Mouse (Mus musculus) frontal cortex, postnatal 10 days (tissue): ENCODE data around the gene Col27a1.

Source experiments
- DNase-seq, 2 experiments: peaks; one replicate each; pipeline ENCODE4 v3.0.0; 2022; ENCODE audit warnings: low spot score in 2 of 2, mixed read lengths in 1 of 2

Gene Col27a1

DNA sequence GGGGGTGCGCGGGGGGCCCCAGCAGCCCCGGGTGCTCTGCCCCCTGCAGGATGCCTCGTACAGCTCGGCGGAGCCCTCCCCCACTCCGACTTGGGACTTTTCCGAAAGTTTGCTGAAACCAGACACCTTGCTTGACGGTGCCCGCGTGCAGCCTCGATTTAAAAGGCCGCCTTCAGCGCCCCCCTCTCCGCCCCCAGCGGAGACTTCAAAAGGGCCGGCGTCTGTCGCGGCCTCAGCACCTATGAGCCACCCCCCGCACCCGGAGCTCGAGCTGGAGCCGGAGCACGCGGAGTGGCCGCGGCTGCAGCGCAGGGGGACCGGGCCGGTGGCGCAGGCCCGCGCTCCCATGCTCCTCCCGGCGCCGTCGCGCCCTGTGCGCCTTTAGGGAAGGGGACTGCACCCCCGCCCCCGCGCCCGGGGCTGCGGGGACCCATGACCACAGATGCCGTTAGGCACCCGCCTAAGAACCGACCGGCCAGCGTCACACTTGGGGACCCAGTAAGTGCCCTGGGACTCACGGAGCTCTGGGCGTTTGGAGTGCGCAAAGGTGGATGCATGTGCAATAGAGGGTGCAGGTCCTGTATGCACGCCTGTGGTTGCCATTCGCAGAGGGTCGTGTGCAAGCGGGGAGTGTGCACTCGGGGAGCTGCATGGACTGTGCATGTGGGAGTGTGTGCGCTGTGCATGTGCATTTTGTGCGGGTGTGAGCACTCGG lies at the start of gene Col27a1:
TSS of gene Col27a1 (plus strand) at position 98 of the 715 bp plus-strand sequence.
- DNase-seq: no peak

DNA sequence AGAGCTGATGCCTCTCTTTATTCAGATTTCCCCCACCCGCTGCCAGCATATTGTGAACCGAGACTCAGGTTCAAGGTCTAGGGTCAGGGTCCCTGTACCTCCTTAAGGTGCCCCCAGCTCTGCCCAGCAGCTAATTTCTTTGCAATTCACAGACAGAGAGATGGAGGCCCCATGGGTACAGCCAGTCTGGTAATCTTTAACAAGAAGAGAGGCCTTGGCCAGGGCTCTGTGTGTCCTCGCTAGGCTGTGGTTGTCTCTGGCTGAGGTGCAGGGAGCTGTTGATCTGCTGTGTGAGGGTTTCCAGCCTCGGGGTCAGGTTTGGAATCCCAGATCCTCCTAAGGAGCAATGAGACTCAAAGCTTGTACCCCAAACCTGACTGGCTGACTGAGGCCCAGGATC lies 48.2 kb upstream of the Col27a1 start:
- DNase-seq: no peak

DNA sequence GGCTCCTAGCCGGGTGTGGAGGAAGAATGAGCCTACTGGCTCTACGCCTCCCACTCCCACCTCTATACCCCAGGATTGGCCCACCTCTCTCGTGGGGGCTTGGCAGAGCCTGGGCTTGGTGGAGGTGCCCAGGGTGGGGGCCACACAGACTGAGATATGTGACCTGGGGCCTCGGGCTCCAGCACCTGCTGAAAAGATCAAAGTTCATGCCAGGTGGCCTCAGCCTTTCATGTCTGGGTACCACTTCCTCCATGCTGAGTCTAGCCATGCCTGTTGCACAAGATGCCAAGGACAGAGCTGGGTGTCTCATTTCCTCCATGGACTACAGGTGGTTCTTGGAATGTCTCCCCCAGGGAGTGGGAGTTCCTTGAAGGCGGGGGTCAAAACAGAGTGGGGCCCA lies 47.5 kb upstream of the Col27a1 start:
- DNase-seq: no peak

GRCm38 (mm10) chr4:63170061-63170460 lies 43.7 kb upstream of the Col27a1 start:
- no peak for DNase-seq

GRCm38 (mm10) chr4:63171122-63171521 lies 42.7 kb upstream of the Col27a1 start:
- DNase-seq: no peak

- DNase-seq: no peak
These were observed 41.7 kb upstream of the Col27a1 start, which contains the start of gene Kif12 for GRCm38 (mm10) chr4:63171969-63172685. Kif12 (minus strand) TSS chr4:63172131.

DNA sequence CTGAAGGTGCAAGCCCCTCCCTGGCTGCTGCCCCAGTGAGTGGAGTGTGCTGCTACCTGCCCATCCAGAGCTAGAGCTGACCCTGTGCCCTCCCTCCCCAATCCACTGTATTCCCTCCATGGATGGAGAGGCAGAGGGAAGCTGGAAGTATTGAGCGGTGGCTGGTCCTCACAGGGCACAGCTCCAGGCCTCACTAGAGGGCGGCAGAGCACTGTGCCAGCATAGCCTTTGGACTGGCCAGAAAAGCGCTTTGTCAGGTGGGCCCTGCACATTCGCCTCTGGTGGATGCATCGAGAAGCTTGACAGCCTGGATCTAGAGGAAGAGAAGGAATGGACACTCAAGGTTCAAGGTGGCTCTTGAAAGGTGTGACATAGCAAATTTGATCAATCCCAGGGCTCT lies 32.2 kb upstream of the Col27a1 start:
- DNase-seq: peak; percentile 16 to 67

- DNase-seq: peak in 1 of 2 experiments; percentile 10
These were observed 27.4 kb upstream of the Col27a1 start for GRCm38 (mm10) chr4:63186281-63186870.

DNA sequence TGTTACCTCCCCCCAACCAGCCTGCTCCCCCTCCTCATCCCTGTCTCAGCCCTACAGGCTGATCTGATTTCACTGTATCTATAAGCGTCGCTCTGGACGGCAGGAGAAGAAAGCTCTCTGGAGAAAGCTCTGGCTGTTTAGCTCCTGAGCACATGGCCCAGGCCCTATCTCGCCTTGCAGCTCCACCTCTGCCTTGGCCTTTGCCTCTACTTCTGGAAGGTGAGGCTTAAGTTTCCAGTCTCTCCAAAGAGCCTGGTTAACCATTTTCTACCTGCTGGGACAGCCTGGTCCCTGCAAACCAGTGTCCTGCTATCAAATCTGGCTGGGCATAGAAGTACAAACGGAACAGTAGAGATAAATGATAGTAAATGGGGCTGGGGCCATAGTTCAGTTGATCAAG lies 22.2 kb upstream of the Col27a1 start:
- DNase-seq: no peak

DNA sequence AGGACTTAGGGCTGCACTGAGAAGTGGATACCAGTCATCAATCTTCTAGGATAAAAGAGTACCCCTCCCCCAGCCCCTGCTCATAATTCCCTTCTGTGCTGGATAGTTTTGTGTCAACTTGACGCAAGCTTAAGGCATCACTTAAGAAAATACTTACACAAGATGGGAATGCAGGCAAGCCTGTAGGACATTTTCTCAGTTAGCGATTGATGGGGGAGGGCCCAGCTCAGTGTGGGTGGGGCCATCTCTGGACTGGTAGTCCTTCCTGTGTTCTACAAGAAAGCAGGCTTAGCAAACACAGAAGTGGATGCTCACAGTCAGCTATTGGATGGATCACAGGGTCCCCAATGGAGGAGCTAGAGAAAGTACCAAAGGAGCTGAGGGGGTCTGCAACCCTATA lies 19.4 kb upstream of the Col27a1 start:
- no peak for DNase-seq

DNA sequence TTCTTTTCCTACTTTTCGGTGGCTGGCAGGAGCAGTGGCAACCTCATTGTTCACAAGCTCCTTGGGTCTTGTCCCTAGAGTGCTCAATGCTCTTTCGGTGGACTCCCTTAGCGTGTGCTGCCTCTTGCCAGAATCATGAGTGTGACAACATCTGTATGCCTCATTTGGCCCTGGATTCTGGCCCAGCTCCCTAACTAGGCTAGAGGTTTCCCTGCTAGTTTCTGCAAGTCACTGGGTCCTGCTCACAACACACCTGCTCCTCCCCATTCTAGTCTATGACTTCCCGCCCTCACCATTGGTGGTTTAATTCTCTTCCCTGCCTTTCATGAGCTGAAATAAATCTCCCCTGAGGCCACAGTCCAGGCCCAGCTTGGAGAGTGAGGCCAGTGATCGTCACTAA lies 14.4 kb upstream of the Col27a1 start:
- no peak for DNase-seq

DNA sequence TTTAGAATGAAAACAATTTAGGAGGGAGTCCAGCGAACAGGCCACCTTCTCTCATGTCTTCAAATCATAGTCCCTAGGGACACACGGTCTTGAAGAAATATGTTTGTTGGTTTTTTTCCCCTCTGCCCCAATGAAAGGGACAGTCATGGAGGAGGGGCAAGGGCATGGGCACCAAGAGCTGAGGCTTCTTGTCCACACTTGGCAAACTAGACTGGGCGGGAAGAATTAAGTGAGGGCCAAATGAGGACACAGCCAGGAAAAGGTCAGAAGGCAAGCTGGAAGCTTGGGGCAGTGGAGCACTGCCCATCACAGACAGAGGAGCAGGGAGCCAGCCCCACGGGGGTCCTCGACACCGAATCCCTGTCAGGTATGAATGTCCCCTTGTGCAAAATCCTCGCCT lies 9.9 kb upstream of the Col27a1 start:
- no peak for DNase-seq

DNA sequence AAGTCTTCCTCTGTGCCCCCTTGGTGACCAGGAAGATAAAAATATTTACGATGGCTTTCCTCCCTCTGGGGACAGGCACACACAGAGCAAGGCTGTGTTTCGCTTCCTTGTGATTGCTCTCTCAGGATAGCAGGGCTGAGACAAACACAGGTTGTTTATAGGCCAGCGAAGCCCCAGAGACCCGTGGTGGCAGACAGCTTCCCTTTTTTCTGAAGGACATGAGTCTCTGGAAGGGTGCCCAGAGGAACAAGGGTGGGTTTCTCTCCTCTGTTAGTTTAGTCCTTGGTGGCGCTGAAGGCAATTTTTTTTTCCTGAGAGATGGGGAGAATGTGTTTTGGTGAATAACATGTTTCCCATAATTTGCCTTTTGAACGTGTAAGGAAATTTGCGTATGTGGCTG lies 8.2 kb upstream of the Col27a1 start:
- peak in 1 of 2 experiments; percentile 64 for DNase-seq

DNA sequence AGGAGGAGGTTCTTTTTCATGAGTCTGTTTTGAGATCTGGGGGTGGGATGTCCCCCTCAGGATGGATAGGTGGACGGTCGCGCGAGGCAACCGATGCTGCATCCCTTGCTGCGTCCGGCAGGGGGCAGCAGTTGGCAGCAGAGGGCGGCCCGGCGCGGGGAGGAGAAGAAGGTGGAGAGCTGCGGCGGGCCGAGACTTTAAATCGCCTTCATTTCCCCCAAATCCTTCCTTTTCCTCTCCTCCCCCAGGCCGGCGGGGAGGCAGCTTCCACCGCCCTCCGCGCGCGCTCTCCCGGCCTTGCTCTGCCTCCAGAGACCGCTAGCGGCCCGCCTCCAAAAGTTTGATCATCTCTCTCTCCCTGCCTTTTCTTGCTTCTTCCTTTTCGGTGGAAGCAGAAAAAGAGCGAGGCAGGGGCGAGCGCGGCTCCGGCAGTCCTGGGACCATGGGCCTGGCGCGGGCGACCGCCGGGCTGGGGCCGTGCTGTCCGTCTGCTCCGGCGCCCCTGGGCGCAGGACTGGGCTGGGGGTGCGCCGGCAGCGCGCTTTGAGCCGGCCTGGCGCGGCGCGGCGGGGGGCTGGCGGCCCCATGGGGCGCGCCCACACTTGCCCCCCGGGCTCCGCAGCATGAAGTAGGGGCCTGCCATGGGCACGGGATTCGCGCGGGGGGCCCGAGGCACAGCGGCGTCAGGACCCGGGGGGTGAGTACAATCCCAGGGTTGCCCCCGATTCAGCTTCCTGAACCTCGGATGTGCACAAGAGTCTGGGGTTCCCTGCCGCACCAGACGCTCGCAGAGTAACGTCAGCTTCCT lies 1.6 kb downstream of the Col27a1 start:
- DNase-seq: peak in 1 of 2 experiments; percentile 76

- DNase-seq: peak in 1 of 2 experiments; percentile 51
These were observed 2.3 kb downstream of the Col27a1 start for GRCm38 (mm10) chr4:63215993-63216531.

- DNase-seq: no peak
These were observed 2.8 kb downstream of the Col27a1 start for GRCm38 (mm10) chr4:63216566-63216965.

- DNase-seq: no peak
These were observed 3.7 kb downstream of the Col27a1 start for GRCm38 (mm10) chr4:63217513-63217912.

DNA sequence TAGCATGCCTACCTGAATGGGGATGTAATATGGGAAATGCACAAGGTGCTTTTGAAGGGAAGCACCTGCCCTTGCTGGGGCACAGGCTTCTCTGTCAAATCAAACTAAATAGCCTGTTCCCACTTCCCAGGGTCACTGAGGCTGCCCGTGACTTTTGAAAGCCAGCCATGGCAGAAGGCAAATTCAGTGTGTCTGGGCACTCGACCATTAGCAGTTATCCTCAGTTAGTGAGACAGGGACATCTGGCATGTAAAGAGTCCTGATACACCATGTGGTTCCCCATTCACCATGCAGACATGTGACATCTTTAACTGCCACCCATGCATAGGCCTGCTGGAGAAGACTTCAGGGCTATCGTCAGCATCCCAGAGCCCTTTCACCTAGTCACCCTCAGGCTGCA lies 5.3 kb downstream of the Col27a1 start:
- DNase-seq: no peak

DNA sequence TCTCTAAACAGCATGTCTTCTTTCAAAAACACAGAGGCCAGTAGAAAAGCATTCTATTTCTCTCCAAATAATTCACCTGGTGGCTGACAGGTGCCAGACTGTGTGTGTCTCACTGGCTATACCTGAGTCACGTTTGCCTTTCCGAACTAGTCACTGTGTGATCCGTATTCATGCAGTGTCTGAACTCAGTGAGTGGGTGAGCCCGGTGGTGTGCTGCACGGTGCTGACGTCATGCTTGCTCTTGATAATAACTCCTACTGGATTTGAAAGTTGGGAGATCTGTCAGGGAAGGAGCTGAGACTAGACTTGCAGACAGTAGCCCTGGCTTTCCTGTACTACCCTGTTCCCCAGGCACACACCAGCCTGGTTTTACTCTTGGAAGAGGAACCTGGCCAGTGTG lies 5.8 kb downstream of the Col27a1 start:
- no peak for DNase-seq

GRCm38 (mm10) chr4:63221096-63221958 lies 7.5 kb downstream of the Col27a1 start:
- no peak for DNase-seq

DNA sequence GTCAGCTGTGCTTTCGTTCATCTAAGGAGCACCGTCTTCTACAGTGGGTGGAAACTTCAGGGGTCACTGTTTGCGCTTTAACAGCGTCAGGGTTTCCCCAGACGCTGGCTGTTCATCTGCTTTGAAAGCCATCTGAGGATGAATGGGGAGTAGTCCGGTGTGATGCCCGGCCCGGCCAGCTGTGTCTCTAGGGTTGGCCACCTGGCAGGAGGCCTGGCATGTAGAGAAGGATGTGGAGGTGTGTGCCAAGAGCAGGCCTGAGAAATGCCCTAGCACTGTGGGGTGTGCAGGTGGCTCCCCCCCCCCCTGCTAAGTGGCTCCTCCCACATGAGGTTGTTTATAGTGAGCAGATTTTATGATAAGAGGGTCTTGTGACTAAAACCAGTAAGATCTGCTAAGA lies 8.4 kb downstream of the Col27a1 start:
- no peak for DNase-seq
